Mouse (Mus musculus): ENCODE results near the gene Tmem63b. TPM values are rescaled to one million over a fixed set of nuclear protein-coding genes. Genes with fewer than 3 reads are reported as not detected.

The Tmem63b gene
- total RNA-seq, 1 experiment from 2014 or later, result 48.1 TPM

DNA sequence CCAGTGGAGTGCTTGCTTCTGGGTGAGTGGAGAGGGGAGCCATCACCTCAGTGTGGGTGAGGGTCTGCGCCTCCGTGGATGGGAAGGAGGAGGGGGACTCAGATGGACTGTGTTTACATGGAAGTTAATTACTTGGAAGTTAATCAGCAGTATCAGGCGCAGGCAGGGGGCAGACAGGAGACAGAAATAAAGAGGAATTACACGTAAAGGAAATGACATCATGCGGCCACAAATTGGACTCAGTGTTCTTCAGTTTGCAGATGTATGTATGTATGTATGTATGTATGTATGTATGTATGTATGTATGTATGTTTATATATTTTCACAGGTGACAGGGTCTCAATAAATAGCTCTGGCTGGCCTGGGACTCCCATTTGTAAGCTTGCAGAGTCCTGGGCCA lies 20.1 kb upstream of the Tmem63b start:
- no peak for DNase-seq

DNA sequence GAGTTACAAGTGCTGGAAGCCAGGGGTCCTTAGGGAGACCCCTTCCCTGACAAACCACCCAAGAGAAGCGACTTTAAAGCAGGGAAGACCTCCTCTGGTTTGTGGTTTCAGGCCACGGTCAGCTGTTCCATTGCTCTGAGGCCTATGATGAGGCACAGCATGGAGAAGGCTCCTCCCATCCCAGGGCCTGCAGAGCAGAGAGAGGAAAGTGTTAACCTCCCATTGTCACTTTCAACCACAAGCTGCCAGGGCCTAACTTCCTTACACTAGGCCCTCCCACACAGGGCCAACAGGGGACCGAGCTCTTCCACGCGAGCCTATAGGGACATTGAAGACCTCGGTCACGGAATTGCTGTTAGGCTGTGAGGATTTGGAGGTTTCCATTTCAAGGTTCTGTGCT lies 16.5 kb upstream of the Tmem63b start:
- DNase-seq, result no peak

DNA sequence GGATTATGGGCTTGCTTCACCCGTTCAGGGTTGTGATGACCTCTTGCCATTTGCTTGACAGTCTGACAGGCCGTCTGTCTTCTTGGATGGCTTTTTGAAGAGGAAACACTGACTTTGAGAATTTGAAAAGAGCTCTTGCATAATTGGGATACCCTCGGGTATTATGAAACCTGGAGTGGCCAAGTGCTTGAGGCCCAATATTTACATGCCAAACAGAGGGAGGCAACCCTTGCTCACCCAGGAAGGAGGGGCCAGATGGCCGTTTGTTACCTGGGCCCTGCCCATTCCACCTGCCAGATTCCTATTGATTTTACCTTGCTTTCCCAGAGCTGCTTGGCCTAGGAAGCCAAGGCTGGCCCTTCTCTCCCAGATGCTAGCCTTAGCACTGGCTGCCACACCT lies 15.5 kb upstream of the Tmem63b start:
- DNase-seq, result no peak

DNA sequence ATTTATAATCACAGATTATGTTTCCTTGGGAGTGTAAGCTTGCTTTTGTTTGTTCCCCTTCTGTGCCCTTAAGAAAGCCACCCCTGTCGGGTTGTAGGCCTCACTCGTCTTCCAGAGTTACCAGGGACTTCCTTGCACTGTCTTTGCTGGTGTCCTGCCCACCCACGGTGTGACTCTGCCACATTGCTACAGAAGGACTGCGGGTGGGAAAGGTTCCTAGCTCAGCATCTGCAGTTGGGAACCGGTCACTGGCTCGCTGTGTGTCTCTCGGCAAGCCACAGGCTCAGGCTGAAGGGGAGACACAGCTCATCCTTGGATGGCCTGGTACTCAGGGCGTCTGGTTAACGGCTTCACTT lies 14.5 kb upstream of the Tmem63b start:
- DNase-seq, result no peak

DNA sequence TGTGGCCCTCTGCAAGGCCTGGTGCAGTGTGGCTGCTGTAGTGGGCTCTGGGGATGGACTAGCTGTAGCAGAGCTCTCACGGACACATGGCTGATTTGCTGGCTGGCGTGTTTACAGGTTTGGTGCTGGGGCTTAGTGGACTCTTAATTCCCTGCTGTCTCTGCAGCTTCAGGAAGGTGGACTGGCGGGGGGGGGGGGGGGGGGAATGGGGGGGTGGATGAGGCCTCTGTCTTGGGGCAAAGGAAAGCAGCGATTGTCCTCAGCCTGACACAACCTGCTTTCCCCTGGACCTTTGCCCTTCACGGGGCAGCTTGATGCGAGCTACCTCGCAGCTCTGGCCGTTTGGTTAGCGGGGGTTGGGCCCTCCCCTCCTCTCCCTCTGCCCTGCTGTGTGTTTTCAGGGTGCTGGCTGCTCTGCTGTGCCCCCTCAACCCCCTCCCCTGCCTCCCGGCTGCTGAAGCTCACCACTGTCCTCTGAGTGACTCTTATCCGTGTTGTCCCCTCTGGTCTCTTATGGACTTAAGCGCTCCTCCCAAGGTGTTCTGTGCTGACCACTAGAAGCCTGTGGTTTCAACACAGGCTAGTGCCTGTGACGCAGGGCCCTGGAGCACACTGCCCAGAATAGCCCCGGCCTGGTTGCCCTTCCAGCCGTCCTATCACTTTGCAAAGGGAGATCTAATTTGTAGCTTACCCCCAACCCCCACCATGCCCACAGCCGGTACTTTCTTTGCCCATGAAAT lies 14.0 kb upstream of the Tmem63b start:
- DNase-seq, result no peak

DNA sequence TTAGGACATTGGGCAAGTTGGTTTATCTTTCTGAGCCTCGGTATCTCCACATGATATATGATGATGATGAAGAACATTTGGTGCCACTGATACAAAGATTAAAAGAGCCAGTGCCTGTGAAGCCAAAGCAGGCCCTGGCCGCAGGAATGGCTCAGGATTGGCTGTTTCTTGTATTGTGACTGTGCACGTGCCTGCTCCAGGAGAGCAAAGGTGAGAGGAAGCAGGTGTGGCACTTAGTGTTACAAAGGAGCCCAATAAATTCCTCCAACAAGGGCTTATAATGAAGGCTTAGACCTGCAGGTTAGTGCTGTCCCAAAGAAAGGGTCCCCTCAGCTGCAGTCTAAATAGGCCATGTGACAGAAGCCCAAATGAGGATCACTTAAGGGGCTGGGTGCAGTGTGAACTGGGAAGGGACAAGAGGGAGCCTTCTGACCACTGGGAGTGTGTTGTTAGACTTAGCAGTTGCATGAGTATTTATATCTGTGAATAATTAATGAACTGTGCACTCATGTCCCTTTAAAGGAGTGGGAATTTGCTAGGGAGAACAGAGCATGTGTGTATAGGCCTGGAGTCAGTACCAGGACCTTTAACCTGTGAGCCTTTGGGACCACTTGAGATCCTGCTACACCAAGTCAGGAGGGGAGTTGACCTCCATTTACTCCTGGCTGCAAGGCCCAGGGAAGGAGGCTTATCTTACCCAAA lies 12.5 kb upstream of the Tmem63b start:
- DNase-seq, result no peak

DNA sequence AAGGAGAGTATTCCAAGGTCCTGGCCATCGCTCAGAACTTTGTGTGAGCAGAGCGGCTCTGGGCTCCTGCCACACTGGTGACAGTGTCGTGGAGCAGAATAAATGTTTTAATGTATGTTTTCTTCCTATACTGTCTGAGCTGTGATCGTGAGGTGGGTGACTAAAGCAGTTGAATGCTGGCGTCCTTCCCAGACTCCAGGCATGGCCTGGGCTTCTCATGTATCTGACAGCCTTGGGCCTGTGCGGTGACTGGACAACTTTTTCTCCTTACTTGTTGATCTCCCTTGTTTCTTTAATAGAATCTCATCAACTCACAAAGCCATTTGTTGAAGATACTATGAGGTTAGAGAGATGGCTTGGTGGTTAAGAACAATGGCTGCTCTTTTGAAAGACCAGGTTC lies 11.7 kb upstream of the Tmem63b start:
- no peak for DNase-seq

DNA sequence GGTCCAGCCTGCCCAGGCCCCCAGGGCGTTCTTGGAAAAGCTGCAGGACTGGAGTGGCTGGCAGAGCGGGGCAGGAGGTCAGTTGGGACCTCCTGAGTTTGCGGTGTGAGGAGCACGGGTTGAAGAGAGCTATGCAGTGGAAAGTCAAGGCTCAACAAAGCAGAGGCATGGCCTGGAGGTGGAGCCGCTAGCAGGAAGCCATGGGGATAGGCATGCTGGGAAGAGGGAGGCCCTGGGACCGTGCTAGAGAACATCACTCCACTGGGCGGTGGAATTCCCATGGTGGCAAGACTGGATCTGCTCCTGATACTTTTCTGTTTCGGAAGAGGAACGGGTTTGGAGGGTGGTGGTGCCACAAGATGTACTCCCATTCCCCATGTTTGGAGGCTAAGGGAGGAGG lies 10.3 kb upstream of the Tmem63b start:
- no peak for DNase-seq

DNA sequence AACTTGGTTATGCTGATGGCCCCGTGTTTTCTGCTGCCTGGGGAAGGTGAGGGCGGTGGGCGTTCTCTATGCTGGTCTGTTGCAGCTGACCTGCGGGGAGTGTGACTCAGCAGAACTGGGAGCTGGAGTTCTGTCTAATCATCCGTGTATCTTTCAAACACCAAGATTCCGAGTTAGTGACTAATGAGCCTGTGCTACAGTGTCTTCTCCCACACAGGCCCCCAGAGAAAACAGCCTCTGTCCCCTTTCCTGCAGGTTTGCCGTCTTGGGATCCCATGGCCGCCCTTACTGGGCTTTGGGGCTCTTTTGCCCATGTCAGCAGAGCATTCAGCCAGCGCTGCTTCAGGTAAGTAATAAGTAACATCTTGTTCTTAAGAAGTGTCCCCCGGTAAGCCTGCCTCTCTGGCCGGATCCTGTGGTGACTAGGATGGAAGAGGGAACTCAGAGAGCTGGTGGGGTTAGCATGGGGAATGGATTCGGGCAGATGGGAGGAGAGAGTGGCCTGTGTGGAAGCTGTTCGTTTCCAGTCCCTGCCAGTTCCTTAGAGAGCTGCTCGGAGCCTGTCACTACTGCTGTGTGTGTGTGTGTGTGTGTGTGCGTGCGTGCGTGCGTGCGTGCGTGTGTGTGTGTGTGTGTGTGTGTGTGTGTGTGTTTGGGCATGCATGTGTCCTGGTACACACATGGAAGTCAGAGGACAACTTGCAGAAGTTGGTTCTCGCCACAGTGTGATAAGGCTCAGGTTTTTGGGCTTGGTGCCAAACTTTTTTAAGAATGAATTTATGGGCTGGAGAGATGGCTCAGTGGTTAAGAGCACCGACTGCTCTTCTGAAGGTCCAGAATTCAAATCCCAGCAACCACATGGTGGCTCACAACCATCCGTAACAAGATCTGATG lies 8.8 kb upstream of the Tmem63b start:
- DNase-seq, result no peak

DNA sequence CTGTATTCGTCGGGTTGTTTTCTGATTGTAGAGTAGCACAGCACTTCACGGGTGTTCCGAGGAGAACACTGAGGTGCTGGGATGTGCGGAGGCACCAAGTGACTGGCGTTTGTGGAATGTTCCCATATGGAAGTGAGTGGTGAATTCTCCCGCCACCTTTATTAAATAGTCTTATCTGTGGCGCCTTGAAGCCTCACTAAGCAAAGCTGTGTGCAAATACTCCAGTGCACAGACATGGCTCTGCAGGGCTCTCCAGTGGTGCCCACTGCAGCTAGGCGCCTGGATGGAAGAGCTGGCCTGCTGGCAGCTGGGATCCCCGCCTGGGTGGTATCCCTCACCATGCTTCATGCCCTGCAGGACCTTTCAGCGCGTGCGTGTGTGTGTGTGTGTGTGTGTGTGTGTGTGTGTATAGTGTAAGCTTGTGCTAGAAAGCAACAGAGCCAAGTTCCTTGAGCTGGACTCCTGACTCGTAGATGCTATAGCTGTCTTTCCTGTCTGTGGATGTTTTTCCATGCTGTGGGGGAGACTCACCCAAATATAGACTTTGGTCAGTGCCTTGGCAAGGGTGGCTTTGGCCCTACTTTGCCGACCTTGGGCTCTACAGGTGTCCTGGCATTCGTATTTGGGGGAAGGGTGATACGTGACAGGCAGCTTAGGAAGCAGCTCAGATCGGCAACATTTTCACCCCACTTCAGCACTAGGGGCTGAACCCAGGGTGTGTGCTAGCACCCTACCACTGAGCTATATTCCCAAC lies 7.3 kb upstream of the Tmem63b start:
- DNase-seq, result no peak

DNA sequence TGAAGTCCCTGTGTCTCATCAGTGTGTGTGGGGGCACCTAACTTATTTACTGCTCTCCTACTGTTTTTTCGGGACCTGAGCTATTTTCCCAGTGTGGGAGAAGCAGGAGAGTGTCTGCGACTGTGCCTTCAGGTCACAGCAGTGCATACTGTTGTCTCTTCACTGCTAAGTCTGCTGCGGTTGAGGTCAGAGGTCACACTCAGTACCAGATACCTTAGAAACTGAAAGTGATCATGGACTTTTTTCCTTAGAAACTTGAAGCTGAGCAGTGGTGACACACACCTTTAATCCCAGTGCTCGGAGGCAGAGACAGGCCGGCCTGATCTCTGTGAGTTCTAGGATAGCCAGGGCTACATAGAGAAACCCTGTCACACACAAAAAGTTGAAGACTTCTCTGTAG lies 5.5 kb upstream of the Tmem63b start:
- no peak for DNase-seq

DNA sequence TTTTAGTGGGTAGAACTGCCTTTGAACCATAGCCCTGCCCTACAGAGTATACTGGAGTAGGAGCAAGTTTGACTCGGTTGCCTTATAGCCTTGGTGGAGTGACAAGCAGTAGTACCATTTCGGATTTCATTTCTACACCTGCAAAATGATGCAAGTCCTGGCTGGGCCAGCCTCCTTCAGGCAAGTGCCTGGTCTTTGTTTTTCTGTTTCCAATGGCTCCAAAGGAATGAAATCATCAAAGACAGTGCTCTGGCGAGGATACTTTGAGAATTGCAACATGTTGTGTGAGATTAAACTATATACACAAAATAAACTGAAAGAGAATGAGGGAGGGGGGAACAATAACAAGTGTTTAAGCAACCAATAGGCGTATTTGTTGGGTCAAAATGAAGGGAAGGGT lies 3.3 kb upstream of the Tmem63b start:
- no peak for DNase-seq

DNA sequence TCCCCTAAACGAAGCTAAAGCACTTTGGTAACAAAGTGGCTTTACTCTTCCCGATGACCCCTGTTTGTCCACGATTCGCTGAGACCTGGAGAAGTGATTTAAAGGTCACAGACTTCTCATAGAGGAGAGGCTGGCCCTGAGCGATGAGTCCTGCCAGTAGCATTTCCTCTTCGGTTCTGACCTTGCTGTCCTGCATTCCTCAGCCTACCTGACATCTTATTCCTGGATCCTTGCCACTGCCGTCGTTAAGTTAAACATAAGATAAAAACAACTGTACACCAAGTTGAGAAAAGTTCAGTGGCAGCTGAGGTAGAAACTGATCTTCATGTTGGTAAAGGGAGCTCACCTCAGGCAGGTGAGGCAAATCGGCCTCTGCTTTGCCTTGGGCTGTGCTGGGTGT lies 2.4 kb upstream of the Tmem63b start:
- no peak for DNase-seq

DNA sequence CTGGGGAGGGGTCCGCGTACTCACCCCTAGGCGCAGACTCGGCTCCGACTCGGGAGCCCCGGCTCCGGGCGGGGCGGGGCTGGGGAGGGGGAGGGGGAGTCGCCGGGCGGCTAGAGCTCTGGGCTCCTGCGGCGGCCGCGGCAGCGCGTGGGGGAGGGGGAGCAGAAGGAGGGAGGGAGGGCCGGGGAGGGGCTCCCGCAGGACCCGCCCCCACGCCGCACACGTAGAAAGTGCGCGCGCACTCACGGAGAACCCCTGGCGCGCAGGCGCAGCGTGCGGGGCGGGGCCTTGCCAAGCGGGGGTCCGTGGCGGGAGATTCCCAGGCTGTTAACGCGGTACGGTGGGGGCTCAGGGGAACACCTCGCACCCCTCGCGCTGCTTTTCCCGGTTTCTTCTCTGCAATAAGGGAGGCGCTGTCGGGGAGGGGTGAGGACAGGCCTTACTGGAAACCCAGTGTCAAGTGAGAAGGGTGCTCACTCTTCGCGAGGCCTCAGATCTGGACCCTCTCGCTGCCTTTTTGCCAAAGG lies 549 bp downstream of the Tmem63b start, which contains the start of gene Mrpl14:
Mrpl14 (plus strand) TSS at position 230 of the 527 bp plus-strand sequence.
- peak; percentile 97 for DNase-seq

DNA sequence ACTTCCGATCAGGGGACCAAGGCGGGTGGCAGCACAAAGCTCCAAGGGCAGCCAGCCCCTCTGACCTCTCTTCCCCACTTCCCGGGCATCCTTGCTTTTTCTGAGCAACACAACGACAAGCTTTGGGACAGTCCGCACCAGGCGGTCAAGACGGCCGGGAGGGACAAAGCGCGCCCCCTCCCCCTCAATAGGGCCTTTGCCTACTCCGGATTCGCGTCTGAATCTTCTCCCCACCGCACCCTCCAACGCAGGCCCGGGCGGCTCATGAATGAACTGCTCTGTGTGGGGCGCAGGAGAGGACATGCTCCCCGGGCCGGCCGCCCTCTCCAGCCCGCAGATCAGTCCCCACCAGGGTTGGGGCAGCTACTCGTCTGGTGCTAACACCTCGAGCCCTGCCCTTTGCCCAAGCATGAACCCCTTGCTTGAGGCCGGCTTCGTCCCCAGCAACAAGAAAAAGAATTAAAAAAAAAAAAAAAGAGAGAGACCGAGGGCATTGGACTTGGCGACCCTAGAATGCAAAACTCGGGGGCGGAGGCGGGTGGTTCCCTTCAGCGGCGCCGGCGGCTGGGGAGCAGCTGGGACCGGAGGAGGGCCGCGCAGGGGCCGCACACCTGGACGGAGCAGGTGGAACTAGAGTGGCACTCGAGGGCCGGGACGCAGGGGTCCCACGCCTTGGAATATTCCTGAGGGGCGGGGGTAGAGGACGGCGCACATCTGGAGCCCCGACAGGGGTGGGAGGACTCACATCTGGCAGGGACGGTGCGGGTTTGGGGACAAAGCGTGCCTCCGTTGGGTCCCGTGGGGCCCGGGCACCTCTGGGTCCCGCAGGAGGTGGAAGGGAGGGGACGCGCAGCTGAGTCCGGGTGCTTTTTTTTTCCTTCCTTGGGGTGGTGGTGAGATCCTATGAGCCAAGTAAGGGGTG lies 1.3 kb downstream of the Tmem63b start:
- peak; percentile 71 for DNase-seq

DNA sequence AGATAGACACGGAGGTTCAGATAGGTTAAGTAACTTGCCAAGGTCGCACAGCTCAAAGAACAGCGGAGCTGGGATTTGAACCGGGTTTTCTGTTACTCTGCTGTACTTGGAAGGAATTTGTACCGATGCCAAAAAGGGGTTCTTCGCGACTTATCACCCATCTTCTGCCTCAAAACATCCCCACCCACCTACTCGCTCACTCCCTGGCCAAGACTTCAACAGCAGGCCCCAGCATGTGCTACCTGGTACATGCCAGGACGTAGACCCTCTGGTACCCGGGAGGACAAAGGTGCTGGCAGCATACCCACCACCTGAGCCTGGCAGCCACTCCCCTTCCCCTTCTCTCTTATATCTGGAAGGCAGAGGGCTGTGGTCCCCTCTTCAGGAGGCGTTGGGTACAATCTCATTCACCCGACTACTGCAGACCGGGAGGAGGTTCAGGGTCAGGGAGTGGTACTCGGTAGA lies 2.0 kb downstream of the Tmem63b start:
- no peak for DNase-seq

DNA sequence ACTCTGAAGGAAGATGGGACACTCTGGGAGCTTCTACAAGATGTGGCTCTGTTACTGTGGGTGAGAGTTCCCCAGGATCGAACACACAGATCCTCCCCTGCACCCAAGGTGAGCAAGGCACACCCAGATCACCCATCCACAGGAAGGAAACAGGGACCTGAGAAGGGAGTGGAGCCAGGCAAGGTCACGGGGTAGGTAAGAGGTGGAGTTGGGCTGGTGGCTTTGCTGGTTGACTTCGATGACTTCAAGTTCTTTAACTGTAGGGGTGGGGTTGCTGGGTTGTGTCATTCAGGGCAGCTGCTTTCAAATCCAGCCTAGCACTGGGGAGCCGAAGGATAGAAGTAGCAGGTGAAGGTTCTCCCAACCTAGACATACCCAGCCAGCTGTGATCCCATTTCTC lies 3.9 kb downstream of the Tmem63b start:
- DNase-seq, result no peak

DNA sequence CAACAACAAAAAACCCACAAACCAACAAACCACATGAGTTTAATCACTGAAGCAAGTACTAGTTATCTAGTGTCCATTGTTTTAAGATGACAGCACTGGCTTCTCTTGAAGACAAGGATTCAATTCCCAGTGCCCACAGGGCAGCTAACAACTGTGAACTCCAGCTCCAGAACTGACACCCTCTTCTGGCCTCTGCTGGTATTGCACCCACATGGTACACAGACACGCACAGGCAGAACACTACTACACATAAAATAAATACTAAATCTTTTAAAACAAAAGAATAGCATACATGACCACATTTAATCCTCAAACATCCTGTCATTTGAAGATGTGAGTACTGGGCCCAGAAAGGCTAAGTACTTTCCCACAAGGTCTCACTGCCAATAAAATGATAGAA lies 5.1 kb downstream of the Tmem63b start:
- no peak for DNase-seq

DNA sequence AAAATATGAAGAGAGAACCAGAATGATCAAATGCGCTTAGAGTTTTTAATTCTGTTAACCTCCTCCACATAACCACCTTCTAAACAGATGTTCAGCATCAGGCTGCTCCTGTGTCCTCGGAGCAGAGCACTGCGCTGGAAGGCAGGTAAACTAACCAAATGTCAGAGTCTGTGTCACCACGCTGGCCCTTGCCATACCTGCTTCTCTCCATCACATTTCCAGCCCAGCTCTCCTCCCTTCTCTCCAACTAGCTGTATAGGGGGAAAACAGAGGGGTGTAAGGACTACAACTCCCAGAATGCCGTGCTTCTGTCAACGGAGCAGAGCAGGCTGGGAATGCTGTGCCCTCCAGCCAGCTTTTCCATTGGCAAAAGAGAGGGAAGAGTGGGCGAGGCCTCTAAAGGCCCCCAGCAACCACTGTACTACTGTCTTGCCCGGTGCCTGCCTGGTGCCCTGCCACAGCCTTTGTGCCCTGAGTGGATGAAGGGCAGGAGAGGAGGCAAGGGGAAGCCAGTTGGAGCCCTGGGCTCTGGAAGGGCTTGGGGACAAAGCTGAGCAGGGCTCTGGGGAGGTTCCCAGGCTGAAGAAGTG lies 6.2 kb downstream of the Tmem63b start:
- peak; percentile 76 for DNase-seq

DNA sequence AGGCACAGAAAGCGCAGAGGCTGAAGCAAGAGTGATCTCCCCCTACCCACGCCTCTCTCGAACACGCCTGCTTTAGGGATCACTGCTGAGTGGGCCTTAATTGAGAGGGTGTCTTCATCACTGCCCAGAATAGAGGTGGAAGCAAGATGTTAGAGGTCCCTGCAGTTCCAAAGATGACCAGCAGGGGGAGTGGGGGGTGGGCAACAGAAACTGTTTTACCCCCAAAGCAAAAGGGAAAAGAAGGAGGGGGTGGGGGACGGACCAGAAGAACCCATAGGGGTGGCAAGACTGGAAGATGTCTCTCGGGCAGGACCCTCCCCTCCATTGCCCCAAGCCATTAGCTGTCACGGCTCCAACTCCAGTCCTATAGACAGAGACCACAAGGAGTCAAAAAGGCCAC lies 8.6 kb downstream of the Tmem63b start:
- DNase-seq, result peak; percentile 81

Measured in adrenal gland, postnatal 14 days (tissue).